Mouse (Mus musculus): ENCODE measurements at regions not wholly inside any gene's neighbourhood (a gene's known extent, or its start where the extent isn't known, plus 50 kb on each side); places are given as distances from the start of the nearest gene placed in this dataset.

DNA sequence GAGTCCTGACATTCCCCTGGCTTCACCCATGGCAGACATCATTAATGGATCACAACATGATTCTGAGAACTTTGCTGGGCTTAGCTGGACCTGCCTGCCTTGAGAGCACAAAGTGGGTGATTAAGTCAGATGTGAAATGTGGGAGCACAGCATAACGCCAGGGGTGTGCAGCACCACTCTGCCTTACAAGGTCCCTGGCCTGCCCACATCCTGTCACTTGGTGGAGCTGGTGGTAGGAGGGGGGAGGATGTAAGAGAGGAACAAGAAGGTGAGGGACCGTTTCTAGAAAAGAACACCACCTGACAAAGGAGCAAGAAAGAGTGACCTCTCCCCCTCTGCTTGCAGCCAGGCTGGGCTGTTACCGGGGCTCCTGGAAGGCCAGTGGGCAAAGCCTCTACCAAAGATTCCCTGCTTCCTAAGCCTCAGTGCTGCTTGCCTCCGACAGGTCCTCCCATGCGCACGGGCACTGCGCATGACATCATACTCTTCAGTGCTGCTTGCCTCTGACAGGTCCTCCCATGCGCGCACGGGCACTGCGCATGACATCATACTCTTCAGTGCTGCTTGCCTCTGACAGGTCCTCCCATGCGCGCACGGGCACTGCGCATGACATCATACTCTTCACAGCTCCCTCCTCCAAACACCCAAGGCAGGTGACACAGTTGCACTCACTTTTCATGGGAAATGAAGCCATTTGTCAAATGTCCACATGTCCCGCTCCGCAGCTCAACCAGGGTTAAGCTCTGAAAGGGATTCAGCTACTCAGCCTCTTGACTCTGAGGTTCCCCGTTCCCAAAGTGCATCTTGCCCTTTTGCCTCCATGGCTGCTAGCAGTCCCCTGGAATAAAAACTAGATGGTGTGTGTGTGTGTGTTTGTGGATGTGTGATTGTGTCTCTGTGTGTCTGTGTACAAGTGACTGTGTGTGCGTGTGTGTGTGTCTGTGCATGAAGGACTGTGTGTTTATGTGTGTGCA is 125.7 kb downstream of the 3100002H09Rik start:
- TF ChIP-seq POLR2A (IDR thresholded peaks at IDR 0.05; ENCODE audit: extremely low read depth, insufficient read depth, low read length) (no peak), CTCF (IDR thresholded peaks at IDR 0.05; ENCODE audit: extremely low read depth, insufficient read depth, low read length) (no peak)

Data from cortical plate, adult 2 months (tissue).